Mouse (Mus musculus) heart, embryonic 10.5 days (tissue): ENCODE data around the gene Cluap1. TPM values are rescaled to one million over a fixed set of nuclear protein-coding genes. Genes with fewer than 3 reads are reported as not detected.
"Not testable (repeated sequence)": the region's sequence is repeated elsewhere in the genome, so short reads cannot be mapped to it uniquely, and the experiment has no call there.

Experiments used
- DNase-seq: peaks from one replicate; pipeline ENCODE4 v3.0.0-alpha.2; 2017; ENCODE audit warnings: low spot score
- H3K27ac ChIP-seq: fragments of 300-500 bp; sonication (generic); 2 replicates; pipeline ENCODE4 v1.5.1; 2016; ENCODE audit warnings: mild to moderate bottlenecking
- H3K27me3 ChIP-seq: fragments of 300-500 bp; sonication (generic); 2 replicates; pipeline ENCODE4 v1.6.1; 2016; ENCODE audit warnings: mild to moderate bottlenecking; ENCODE audit not compliant: poor library complexity, insufficient read depth, severe bottlenecking
- H3K36me3 ChIP-seq: fragments of 300-500 bp; sonication (generic); 2 replicates; pipeline ENCODE4 v1.6.1; 2016; ENCODE audit warnings: mild to moderate bottlenecking, moderate library complexity
- H3K4me1 ChIP-seq: fragments of 300-500 bp; sonication (generic); 2 replicates; pipeline ENCODE4 v1.6.1; 2016; ENCODE audit warnings: mild to moderate bottlenecking
- H3K4me3 ChIP-seq: fragments of 300-500 bp; sonication (generic); 2 replicates; pipeline ENCODE4 v1.5.1; 2016; ENCODE audit warnings: mild to moderate bottlenecking, moderate library complexity
- H3K9me3 ChIP-seq: fragments of 300-500 bp; sonication (generic); 2 replicates; pipeline ENCODE4 v1.6.1; 2016; ENCODE audit warnings: mild to moderate bottlenecking, moderate library complexity
- WGBS: fragments of 180-500 bp; shearing (Covaris S2); methylation state at CpG from one replicate; pipeline ENCODE4 v1.1.7; 2016; 5-methylcytosine and 5-hydroxymethylcytosine counted together
- microRNA-seq: library from miRNA; unstranded; fragments of <30 nt; microRNA quantifications from one replicate; pipeline ENCODE4, GENCODE M21; 2017
- polyA plus RNA-seq: library from polyadenylated mRNA; unstranded; fragments of >200 nt; fragmentation: Nextera tagmentation; extraction: Ambion mirVana; gene quantifications from 2 replicates; pipeline ENCODE4 v1.2.1, GENCODE M21; 2016

The Cluap1 gene
- polyA plus RNA-seq, 1 experiment from 2014 or later: 16.1 TPM

DNA sequence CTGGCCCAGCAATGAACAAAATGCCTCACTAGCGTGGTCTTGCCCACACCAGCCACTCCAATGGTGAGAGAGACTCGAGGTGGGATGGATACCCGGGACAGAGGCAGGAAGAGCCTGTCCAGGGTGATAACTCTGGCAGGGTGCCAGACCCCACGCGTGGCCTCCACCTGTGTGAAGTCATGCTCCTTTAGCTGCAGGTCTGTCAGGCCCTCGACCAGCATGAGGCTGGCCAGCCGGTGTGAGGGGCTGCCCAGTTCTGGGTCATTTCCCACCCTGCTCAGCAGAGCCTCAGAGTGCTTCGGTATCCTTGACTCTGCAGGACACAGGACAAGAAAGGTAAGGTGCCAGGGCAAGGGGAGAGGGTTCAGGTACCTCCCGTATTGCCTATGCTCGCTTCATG, 56.4 kb downstream of the Cluap1 start:
- H3K27ac ChIP-seq: no peak overlapping the region

GRCm38 (mm10) chr16:3965534-3965933, 56.9 kb downstream of the Cluap1 start:
- no peak overlapping the region for H3K4me3 ChIP-seq
- no peaks in the 10 kb centered on the region for H3K36me3 ChIP-seq
- H3K27me3 ChIP-seq: 0 out of 2 replicates have a peak, but pooled peaks cover 4% of the 10 kb centered on the region
- DNase-seq: no peak
- no peak overlapping the region for H3K27ac ChIP-seq
- no peaks in the 10 kb centered on the region for H3K4me1 ChIP-seq
- H3K9me3 ChIP-seq: no peaks in the 10 kb centered on the region
- 78% methylated on average over 3 of the region's 3 CpGs for WGBS

More for the DNA sequence above, 56.4 kb downstream of the Cluap1 start:
- 0 out of 2 replicates have a peak, but pooled peaks cover 4% of the 10 kb centered on the region for H3K27me3 ChIP-seq
- H3K4me1 ChIP-seq: no peaks in the 10 kb centered on the region
- H3K4me3 ChIP-seq: no peak overlapping the region
- no peak for DNase-seq
- WGBS: 72% methylated on average over 10 of the region's 10 CpGs
- H3K9me3 ChIP-seq: no peaks in the 10 kb centered on the region
- H3K36me3 ChIP-seq: no peaks in the 10 kb centered on the region

DNA sequence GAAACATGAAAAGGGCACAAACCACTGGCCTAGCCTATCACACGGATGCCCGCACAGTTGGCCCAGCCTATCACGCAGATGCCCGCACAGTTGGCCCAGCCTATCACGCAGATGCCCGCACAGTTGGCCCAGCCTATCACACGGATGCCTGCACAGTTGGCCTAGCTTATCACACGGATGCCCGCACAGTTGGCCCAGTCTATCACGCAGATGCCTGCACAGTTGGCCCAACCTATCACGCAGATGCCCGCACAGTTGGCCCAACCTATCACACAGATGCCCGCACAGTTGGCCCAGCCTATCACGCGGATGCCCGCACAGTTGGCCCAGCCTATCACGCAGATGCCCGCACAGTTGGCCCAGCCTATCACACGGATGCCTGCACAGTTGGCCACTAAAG, 65.9 kb downstream of the Cluap1 start:
- H3K36me3 ChIP-seq: peaks cover 15% of the 10 kb centered on the region
- H3K27me3 ChIP-seq, DNase-seq, H3K9me3 ChIP-seq, H3K27ac ChIP-seq, H3K4me3 ChIP-seq: not testable (repeated sequence)
- H3K4me1 ChIP-seq: peaks cover 21% of the 10 kb centered on the region
- 86% methylated on average over 19 of the region's 19 CpGs for WGBS

GRCm38 (mm10) chr16:3975658-3976057, 67.1 kb downstream of the Cluap1 start:
- no peak for DNase-seq
- no peak overlapping the region for H3K4me3 ChIP-seq
- H3K27ac ChIP-seq: no peak overlapping the region
- H3K4me1 ChIP-seq: peaks cover 21% of the 10 kb centered on the region
- H3K9me3 ChIP-seq: no peaks in the 10 kb centered on the region
- WGBS: 73% methylated on average over 7 of the region's 7 CpGs
- H3K27me3 ChIP-seq: no peaks in the 10 kb centered on the region
- peaks cover 27% of the 10 kb centered on the region for H3K36me3 ChIP-seq

GRCm38 (mm10) chr16:3976251-3976671, 67.7 kb downstream of the Cluap1 start, which contains the start of gene Nlrc3:
TSS of gene Nlrc3 (minus strand) at chr16:3976632.
- peak within 1 kb of the TSS; percentile 33; the same call in 1 of the 2 replicates for H3K27ac ChIP-seq
- peaks cover 21% of the 10 kb centered on the region for H3K4me1 ChIP-seq
- H3K9me3 ChIP-seq: no peaks in the 10 kb centered on the region
- no peak within 1 kb of the TSS for H3K4me3 ChIP-seq
- no peaks in the 10 kb centered on the region for H3K27me3 ChIP-seq
- peaks cover 33% of the 10 kb centered on the region for H3K36me3 ChIP-seq
- WGBS: 55% methylated on average over 4 of the region's 4 CpGs
- no peak for DNase-seq

DNA sequence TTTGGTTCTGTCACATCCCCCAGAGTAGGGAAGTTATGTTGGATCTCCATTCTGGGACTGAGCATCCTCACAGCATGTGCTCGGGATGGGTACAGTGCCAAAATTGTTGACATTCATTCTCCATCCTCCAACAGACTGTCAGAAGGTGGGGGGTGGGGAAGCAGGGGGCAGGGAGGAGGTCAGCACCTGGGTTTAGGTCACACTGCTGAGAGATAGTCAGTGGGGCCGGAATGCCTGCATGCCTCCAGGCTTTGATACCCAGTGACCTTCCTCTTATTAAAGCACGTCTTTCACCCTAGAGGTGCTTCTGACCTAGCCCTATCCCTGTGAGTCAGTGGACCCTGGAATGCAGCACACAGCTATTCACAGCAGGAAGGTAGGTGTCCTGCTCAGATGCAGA, 68.1 kb downstream of the Cluap1 start:
- Histone ChIP-seq H3K27ac (0 out of 2 replicates have a peak overlapping the region, but pooled peaks have one; percentile 8), H3K4me1 (peaks cover 21% of the 10 kb centered on the region), H3K27me3 (no peaks in the 10 kb centered on the region), H3K4me3 (no peak overlapping the region), H3K36me3 (peaks cover 37% of the 10 kb centered on the region), H3K9me3 (no peaks in the 10 kb centered on the region)
- DNase-seq: no peak
- 36% methylated on average over 3 of the region's 3 CpGs for WGBS

DNA sequence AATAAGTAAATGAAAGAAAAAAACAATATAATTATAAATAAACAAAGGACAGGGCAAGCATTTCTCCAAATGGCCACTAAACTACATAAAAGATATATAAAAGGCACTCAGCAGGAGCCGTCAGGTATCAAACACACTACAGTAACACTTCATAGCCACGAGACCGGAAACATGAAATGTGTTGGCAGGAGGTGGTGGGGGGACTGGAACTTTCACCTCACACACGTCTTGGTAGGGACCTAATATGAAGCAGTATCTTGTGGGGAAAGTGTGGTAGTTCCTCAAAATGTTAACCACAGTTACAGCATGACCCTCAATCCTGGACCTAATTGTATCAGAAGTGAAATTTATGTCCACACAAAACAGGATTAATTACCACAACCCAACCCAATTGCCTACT, 73.6 kb downstream of the Cluap1 start:
- DNase-seq: no peak
- no peaks in the 10 kb centered on the region for H3K9me3 ChIP-seq
- 88% methylated on average over 4 of the region's 4 CpGs for WGBS
- 0 out of 2 replicates have a peak, but pooled peaks cover 4% of the 10 kb centered on the region for H3K4me1 ChIP-seq
- H3K4me3 ChIP-seq: no peak overlapping the region
- peaks cover 91% of the 10 kb centered on the region for H3K36me3 ChIP-seq
- H3K27ac ChIP-seq: no peak overlapping the region
- H3K27me3 ChIP-seq: no peaks in the 10 kb centered on the region

DNA sequence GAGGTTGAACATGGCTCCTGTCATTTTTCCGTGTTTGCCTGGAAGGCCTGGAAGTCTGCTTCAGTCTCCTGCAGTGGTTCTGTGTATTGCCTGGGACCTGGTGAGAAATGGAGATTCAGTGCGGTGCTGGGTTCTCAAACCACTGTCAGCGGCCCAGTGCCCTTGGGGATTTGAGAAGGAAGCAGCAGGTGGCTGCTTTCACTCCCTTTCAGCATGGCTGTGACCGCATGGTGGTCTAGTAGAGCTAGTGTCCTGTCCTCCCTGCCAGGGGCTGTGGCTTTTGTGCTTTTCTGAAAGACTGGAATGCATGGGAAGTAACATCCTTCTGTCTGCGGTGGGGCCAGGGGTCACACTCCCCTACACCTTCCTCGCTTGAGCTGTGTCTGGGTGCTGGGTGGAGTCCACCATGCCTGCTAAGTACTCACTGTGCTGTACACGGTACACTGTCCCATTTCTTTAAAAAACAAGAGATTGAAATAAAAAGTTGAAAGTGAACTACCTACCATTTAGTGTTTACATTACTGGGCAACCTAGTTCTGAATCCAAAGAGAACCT, 74.6 kb downstream of the Cluap1 start:
- H3K9me3 ChIP-seq: no peaks in the 10 kb centered on the region
- H3K27me3 ChIP-seq: no peaks in the 10 kb centered on the region
- no peak overlapping the region for H3K27ac ChIP-seq
- DNase-seq: no peak
- 76% methylated on average over 7 of the region's 7 CpGs for WGBS
- H3K4me1 ChIP-seq: no peaks in the 10 kb centered on the region
- H3K36me3 ChIP-seq: peaks cover 98% of the 10 kb centered on the region
- no peak overlapping the region for H3K4me3 ChIP-seq

DNA sequence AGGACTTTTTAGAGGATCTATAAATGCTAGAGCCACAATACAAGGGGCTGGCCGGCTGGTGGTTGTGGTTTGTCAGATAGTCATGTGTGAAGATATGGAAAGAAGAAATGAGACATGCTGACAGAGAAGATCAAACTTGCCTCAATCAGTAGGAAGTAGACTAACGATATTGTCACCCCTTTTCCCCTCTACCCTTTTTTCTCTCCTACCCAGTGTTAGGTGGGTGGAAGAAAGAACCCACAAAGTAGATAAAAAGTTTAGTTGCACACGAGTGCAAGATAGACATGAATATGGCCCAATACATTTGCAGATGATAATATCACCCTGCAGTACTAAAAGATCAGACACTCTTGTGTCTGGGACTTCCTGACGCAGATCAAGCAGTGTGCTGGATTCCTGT, 79.8 kb downstream of the Cluap1 start:
- Histone ChIP-seq H3K4me1 (no peaks in the 10 kb centered on the region), H3K36me3 (peaks cover 96% of the 10 kb centered on the region), H3K27me3 (no peaks in the 10 kb centered on the region), H3K4me3 (no peak overlapping the region), H3K9me3 (no peaks in the 10 kb centered on the region), H3K27ac (no peak overlapping the region)
- no peak for DNase-seq
- WGBS: 85% methylated on average over 4 of the region's 4 CpGs

Small RNA genes within 50 kb of the gene (microRNA-seq; reads per million reads assigned to microRNA genes)
- not detected for gene Gm23493

Other genes starting within 250 kb of the Cluap1 start
- not detected in 2 replicates for gene Mefv, start 190.7 kb upstream of the Cluap1 start, polyA plus RNA-seq
- 33.9 and 36.3 TPM in 2 replicates for gene Zfp263, start 164.7 kb upstream of the Cluap1 start, polyA plus RNA-seq
- not detected in 2 replicates for gene Olfr15, start 77.9 kb upstream of the Cluap1 start, polyA plus RNA-seq
- gene Zfp174, start 61.5 kb upstream of the Cluap1 start, polyA plus RNA-seq: 0.72 and 1.1 TPM in 2 replicates
- gene Naa60, start 36.4 kb upstream of the Cluap1 start, polyA plus RNA-seq: 39.2 and 43.6 TPM in 2 replicates
- gene Zfp597, start 24.2 kb upstream of the Cluap1 start, polyA plus RNA-seq: 5.4 and 6.5 TPM in 2 replicates
- gene Gm20695, start 24.2 kb upstream of the Cluap1 start, polyA plus RNA-seq: 0.71 and 1.4 TPM in 2 replicates
- gene 1700037C18Rik, start 112 bp upstream of the Cluap1 start, polyA plus RNA-seq: 7.0 and 7.4 TPM in 2 replicates
- 0.91 and 1.1 TPM in 2 replicates for gene Nlrc3, start 67.8 kb downstream of the Cluap1 start, polyA plus RNA-seq
- gene Slx4, start 95.0 kb downstream of the Cluap1 start, polyA plus RNA-seq: 17.5 and 20.0 TPM in 2 replicates
- gene Dnase1, start 128.1 kb downstream of the Cluap1 start, polyA plus RNA-seq: 5.2 and 5.5 TPM in 2 replicates
- gene Trap1, start 169.0 kb downstream of the Cluap1 start, polyA plus RNA-seq: 105 and 112 TPM in 2 replicates